Mouse (Mus musculus) cerebellum, adult 8-10 months (tissue): Measurements from ENCODE around the gene Krt84.
A peak's percentile ranks its signal among the peaks of the same experiment; 100 is the strongest.
"Not testable (repeated sequence)": the region's sequence is repeated elsewhere in the genome, so short reads cannot be mapped to it uniquely, and the experiment has no call there.

Experiments used
- DNase-seq: peaks from one replicate; pipeline ENCODE4 v3.0.0; 2022

Krt84 gene

GRCm38 (mm10) chr15:101532720-101533119 lies at the start of gene Krt84:
Gene Krt84 (minus strand): TSS chr15:101532820.
- no peak for DNase-seq

GRCm38 (mm10) chr15:101581701-101582100 lies 49.1 kb upstream of the Krt84 start:
- no peak for DNase-seq

GRCm38 (mm10) chr15:101575506-101575905 lies 42.9 kb upstream of the Krt84 start:
- no peak for DNase-seq

- DNase-seq: no peak
Observed at GRCm38 (mm10) chr15:101573796-101574345, 41.3 kb upstream of the Krt84 start, which contains the start of gene Krt75. Gene Krt75 (minus strand): TSS chr15:101573904.

- no peak for DNase-seq
Observed at GRCm38 (mm10) chr15:101567780-101568179, 35.2 kb upstream of the Krt84 start.

GRCm38 (mm10) chr15:101562850-101563249 lies 30.2 kb upstream of the Krt84 start, which contains the start of gene Krt90:
Gene Krt90 (minus strand): TSS chr15:101562950.
- DNase-seq: no peak

- DNase-seq: no peak
Observed at GRCm38 (mm10) chr15:101558034-101558646, 25.5 kb upstream of the Krt84 start.

GRCm38 (mm10) chr15:101553169-101553568 lies 20.5 kb upstream of the Krt84 start:
- DNase-seq: no peak

- DNase-seq: no peak
Observed at GRCm38 (mm10) chr15:101552188-101552587, 19.6 kb upstream of the Krt84 start.

- DNase-seq: no peak
Observed at GRCm38 (mm10) chr15:101550567-101550966, 17.9 kb upstream of the Krt84 start, which contains the start of gene Krt82. Gene Krt82 (minus strand): TSS chr15:101550667.

- no peak for DNase-seq
Observed at GRCm38 (mm10) chr15:101544478-101544877, 11.9 kb upstream of the Krt84 start.

GRCm38 (mm10) chr15:101542543-101542942 lies 9.9 kb upstream of the Krt84 start:
- DNase-seq: no peak

- no peak for DNase-seq
Observed at GRCm38 (mm10) chr15:101538580-101538900, 5.9 kb upstream of the Krt84 start.

- no peak for DNase-seq
Observed at GRCm38 (mm10) chr15:101537864-101538579, 5.4 kb upstream of the Krt84 start.

- DNase-seq: no peak
Observed at GRCm38 (mm10) chr15:101536054-101536850, 3.6 kb upstream of the Krt84 start.

GRCm38 (mm10) chr15:101522556-101523232 lies 9.9 kb downstream of the Krt84 start:
- no peak for DNase-seq

- DNase-seq: peak; percentile 58
Observed at GRCm38 (mm10) chr15:101519792-101520191, 12.8 kb downstream of the Krt84 start.

GRCm38 (mm10) chr15:101517161-101517560 lies 15.5 kb downstream of the Krt84 start, which contains the start of gene Gm49425:
Gene Gm49425 (minus strand): TSS chr15:101517261.
- DNase-seq: not testable (repeated sequence)

- no peak for DNase-seq
Observed at GRCm38 (mm10) chr15:101508247-101508646, 24.4 kb downstream of the Krt84 start.

GRCm38 (mm10) chr15:101506896-101507758 lies 25.5 kb downstream of the Krt84 start:
- no peak for DNase-seq

- DNase-seq: peak; percentile 7
Observed at GRCm38 (mm10) chr15:101497181-101497580, 35.4 kb downstream of the Krt84 start.

- DNase-seq: no peak
Observed at GRCm38 (mm10) chr15:101495266-101495665, 37.4 kb downstream of the Krt84 start.
